Mouse (Mus musculus): Measurements from ENCODE around the gene Efs. TPM values are rescaled to one million over a fixed set of nuclear protein-coding genes. Genes with fewer than 3 reads are reported as not detected.

The Efs gene
- polyA plus RNA-seq, 2 experiments, result 58.9 to 117 TPM

DNA sequence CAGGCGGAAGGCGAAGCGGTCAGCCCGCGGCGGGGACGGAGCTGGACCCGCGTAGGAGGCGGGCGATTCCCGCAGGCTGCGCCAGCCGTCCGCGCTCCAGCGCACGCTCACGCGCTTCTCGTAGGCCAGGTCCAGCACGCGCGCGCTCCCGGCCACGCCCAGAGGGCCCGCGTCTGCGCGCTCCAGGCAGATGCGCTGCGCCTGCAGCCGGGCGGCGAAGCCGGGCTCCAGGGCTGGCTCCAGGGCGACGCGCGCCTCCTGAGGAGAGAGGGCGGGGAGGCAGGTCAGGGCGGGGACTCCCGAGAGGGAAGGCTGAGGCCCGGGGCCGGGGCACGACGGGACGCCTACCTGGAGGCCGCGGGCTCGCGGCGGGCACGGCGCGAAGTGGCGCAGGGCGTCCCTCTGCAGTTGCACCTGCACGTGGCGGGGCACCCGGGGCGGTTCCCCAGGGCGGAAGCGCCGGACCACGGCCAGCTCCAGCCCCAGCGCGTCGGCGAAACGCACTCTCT lies 49.3 kb downstream of the Efs start:
- 0% methylated on average over 27 of the region's 72 CpGs for WGBS
- 0 out of 2 replicates have a peak, but pooled peaks have one; percentile 59 for TF ChIP-seq POLR2A (IDR thresholded peaks at IDR 0.05; ENCODE audit: borderline replicate concordance, extremely low read depth, insufficient read depth, insufficient read length)
- H3K9me3 ChIP-seq (ENCODE audit: control insufficient read depth, low read length), result no peaks in the 10 kb centered on the region
- H3K27ac ChIP-seq (replicated peaks; ENCODE audit: low read depth, low read length), result 0 out of 2 replicates have a peak overlapping the region, but pooled peaks have one; percentile 38
- DNase-seq (ENCODE audit: low spot score) (peak; percentile 81), ATAC-seq (ENCODE audit: low FRiP score, low read depth) (peak; percentile 91)
- peaks cover 23% of the 10 kb centered on the region; the same call in 1 of the 2 replicates for H3K27me3 ChIP-seq (ENCODE audit: control insufficient read depth, insufficient read depth, low read length)
- peak overlapping the region; percentile 71 for H3K9ac ChIP-seq (ENCODE audit: low read depth, low read length, severe bottlenecking)
- H3K4me2 ChIP-seq (replicated peaks; ENCODE audit: low read depth, low read length, severe bottlenecking), result peak overlapping the region; percentile 98
- peaks cover 5% of the 10 kb centered on the region; the same call in 1 of the 2 replicates for H3K4me1 ChIP-seq (ENCODE audit: control insufficient read depth, insufficient read depth, low read length)
- peak overlapping the region; percentile 72 for H3K4me3 ChIP-seq (replicated peaks; ENCODE audit: low read length)
- no peaks in the 10 kb centered on the region for H3K36me3 ChIP-seq (ENCODE audit: control insufficient read depth, insufficient read depth, low read length)

DNA sequence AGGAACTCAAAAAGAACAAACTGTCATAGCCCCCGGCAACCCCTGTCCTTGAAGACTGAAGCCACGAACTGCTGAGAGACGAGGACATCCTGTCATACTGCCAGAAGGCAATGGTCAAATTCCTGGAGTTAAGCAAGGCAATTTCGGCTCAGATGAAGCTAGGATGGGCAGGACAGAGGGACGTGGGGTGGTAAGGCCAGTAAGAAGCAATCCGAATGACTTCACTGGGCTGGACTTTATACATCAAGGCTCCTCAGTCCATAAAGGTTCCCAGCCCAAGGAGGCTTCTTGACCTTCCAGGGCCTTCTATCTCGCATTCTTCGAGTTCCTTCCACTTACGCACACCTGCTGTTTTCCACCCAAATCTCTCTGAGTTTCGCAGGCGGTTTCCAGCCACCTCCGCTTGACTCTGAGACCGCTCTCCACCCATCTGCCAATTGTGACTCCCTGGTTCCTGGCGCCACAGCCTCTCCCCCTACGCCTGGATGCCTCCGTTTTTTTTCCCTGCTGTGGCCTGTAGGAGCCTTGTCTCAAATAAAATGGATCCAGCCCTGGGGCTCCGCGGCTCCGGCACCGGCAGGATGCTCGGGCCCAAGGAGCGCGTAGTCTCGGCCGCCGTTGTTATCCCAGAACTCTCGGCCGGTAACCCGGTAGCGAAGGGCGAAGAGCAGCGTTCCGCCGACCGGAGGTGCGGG lies 49.9 kb downstream of the Efs start:
- Histone ChIP-seq H3K27ac (replicated peaks; ENCODE audit: low read depth, low read length) (0 out of 2 replicates have a peak overlapping the region, but pooled peaks have one; percentile 38), H3K4me3 (replicated peaks; ENCODE audit: low read length) (peak overlapping the region; percentile 72), H3K9ac (ENCODE audit: low read depth, low read length, severe bottlenecking) (peak overlapping the region; percentile 71), H3K4me1 (ENCODE audit: control insufficient read depth, insufficient read depth, low read length) (peaks cover 5% of the 10 kb centered on the region; the same call in 1 of the 2 replicates), H3K4me2 (replicated peaks; ENCODE audit: low read depth, low read length, severe bottlenecking) (peak overlapping the region; percentile 98), H3K27me3 (ENCODE audit: control insufficient read depth, insufficient read depth, low read length) (peaks cover 23% of the 10 kb centered on the region; the same call in 1 of the 2 replicates), H3K9me3 (ENCODE audit: control insufficient read depth, low read length) (no peaks in the 10 kb centered on the region), H3K36me3 (ENCODE audit: control insufficient read depth, insufficient read depth, low read length) (no peaks in the 10 kb centered on the region)
- no peak for TF ChIP-seq POLR2A (IDR thresholded peaks at IDR 0.05; ENCODE audit: borderline replicate concordance, extremely low read depth, insufficient read depth, insufficient read length)
- ATAC-seq (ENCODE audit: low FRiP score, low read depth), result peak; percentile 31; the same call in 1 of the 2 replicates
- no peak for DNase-seq (ENCODE audit: low spot score)
- WGBS, result 2% methylated on average over 36 of the region's 36 CpGs

DNA sequence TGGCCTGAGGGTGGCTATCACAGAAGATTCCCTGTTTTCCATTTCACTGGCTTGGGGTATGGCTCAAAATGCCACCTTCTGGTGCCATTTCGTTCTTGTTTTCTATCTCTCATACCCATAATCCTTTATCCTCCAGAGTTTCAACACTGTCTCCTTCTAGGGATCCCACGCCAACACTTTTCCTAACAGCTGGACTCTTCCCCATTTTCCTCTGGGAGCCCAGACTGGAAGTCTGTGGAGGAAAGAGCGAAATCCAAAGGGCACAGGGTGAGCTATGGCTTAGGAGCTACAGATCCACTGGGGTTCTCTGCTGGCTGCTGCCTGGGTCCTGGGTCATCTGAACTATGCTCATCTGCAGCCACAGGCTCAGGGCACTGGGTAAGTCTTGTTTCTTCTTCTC lies 51.8 kb downstream of the Efs start:
- Histone ChIP-seq H3K4me3 (replicated peaks; ENCODE audit: low read length) (no peak overlapping the region), H3K27me3 (ENCODE audit: control insufficient read depth, insufficient read depth, low read length) (peaks cover 23% of the 10 kb centered on the region; the same call in 1 of the 2 replicates), H3K27ac (replicated peaks; ENCODE audit: low read depth, low read length) (no peak overlapping the region), H3K4me2 (replicated peaks; ENCODE audit: low read depth, low read length, severe bottlenecking) (no peak overlapping the region), H3K9ac (ENCODE audit: low read depth, low read length, severe bottlenecking) (no peak overlapping the region), H3K4me1 (ENCODE audit: control insufficient read depth, insufficient read depth, low read length) (peaks cover 5% of the 10 kb centered on the region; the same call in 1 of the 2 replicates), H3K36me3 (ENCODE audit: control insufficient read depth, insufficient read depth, low read length) (no peaks in the 10 kb centered on the region), H3K9me3 (ENCODE audit: control insufficient read depth, low read length) (no peaks in the 10 kb centered on the region)
- DNase-seq (ENCODE audit: low spot score), result no peak
- no peak for ATAC-seq (ENCODE audit: low FRiP score, low read depth)
- 69% methylated on average over 3 of the region's 3 CpGs for WGBS
- TF ChIP-seq POLR2A (IDR thresholded peaks at IDR 0.05; ENCODE audit: borderline replicate concordance, extremely low read depth, insufficient read depth, insufficient read length), result no peak

DNA sequence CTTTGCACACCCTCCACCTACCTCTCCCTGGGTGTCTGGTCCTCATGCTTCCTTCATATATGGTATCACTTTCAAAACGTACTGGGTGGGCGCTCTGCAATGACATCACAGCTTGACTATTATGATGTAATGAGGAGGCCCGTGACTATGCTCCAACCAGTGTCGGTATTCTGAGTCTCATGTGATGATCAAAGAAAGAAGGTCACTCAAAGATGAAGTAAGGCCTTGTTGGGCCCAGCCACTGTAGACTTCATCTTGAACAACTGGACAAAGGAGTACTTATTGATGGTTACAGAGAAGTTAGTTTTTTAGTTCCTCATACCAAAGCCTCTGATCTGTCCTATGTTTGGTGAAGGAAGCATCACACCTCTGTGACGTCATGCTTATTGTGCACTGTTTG lies 55.1 kb downstream of the Efs start, which contains the start of gene Homez:
Gene Homez, minus strand, starts transcription at position 101 of the 400 bp plus-strand sequence.
- Histone ChIP-seq H3K27ac (replicated peaks; ENCODE audit: low read depth, low read length) (no peak within 1 kb of the TSS), H3K9me3 (ENCODE audit: control insufficient read depth, low read length) (no peaks in the 10 kb centered on the region), H3K9ac (ENCODE audit: low read depth, low read length, severe bottlenecking) (no peak within 1 kb of the TSS), H3K27me3 (ENCODE audit: control insufficient read depth, insufficient read depth, low read length) (0 out of 2 replicates have a peak, but pooled peaks cover 5% of the 10 kb centered on the region), H3K4me1 (ENCODE audit: control insufficient read depth, insufficient read depth, low read length) (peaks cover 3% of the 10 kb centered on the region; the same call in 1 of the 2 replicates), H3K36me3 (ENCODE audit: control insufficient read depth, insufficient read depth, low read length) (no peaks in the 10 kb centered on the region), H3K4me2 (replicated peaks; ENCODE audit: low read depth, low read length, severe bottlenecking) (no peak within 1 kb of the TSS), H3K4me3 (replicated peaks; ENCODE audit: low read length) (no peak within 1 kb of the TSS)
- DNase-seq (ENCODE audit: low spot score) (no peak), ATAC-seq (ENCODE audit: low FRiP score, low read depth) (no peak)
- 85% methylated on average over 5 of the region's 5 CpGs for WGBS
- no peak for TF ChIP-seq POLR2A (IDR thresholded peaks at IDR 0.05; ENCODE audit: borderline replicate concordance, extremely low read depth, insufficient read depth, insufficient read length)

DNA sequence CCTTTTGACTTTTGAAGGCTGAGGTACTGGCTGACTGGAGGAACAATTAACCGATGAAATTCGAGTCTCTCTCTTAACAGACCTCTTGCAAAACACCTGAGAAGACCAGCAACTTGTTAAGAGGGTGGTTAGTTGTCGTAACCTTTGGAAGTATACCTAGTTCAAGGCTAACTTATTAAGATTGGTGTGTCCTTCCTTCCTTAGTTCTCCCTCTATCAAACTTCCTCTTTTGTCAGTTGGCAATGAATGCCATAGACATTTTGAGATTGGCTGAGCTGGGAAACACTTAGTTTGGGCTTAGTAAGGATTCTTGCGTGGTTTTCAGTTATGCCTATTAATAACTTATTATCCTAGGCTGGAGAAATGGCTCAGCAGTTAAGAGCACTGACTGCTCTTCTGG lies 57.9 kb downstream of the Efs start:
- no peaks in the 10 kb centered on the region for H3K9me3 ChIP-seq (ENCODE audit: control insufficient read depth, low read length)
- no peak for ATAC-seq (ENCODE audit: low FRiP score, low read depth)
- H3K9ac ChIP-seq (ENCODE audit: low read depth, low read length, severe bottlenecking), result no peak overlapping the region
- no peak for TF ChIP-seq POLR2A (IDR thresholded peaks at IDR 0.05; ENCODE audit: borderline replicate concordance, extremely low read depth, insufficient read depth, insufficient read length)
- H3K27me3 ChIP-seq (ENCODE audit: control insufficient read depth, insufficient read depth, low read length), result no peaks in the 10 kb centered on the region
- H3K4me3 ChIP-seq (replicated peaks; ENCODE audit: low read length), result no peak overlapping the region
- H3K4me2 ChIP-seq (replicated peaks; ENCODE audit: low read depth, low read length, severe bottlenecking), result no peak overlapping the region
- DNase-seq (ENCODE audit: low spot score), result no peak
- H3K4me1 ChIP-seq (ENCODE audit: control insufficient read depth, insufficient read depth, low read length), result no peaks in the 10 kb centered on the region; the same call in 1 of the 2 replicates
- no peak overlapping the region for H3K27ac ChIP-seq (replicated peaks; ENCODE audit: low read depth, low read length)
- H3K36me3 ChIP-seq (ENCODE audit: control insufficient read depth, insufficient read depth, low read length), result no peaks in the 10 kb centered on the region
- 78% methylated on average over 4 of the region's 4 CpGs for WGBS
